Mouse (Mus musculus): ENCODE results near the gene Tcerg1l. TPM values are rescaled to one million over a fixed set of nuclear protein-coding genes. Genes with fewer than 3 reads are reported as not detected.

Gene Tcerg1l
- polyA plus RNA-seq, 2 experiments, result 0.01 TPM; not detected in 1

GRCm38 (mm10) chr7:138367570-138367969 lies 30.0 kb downstream of the Tcerg1l start:
- no peak overlapping the region for H3K4me3 ChIP-seq (ENCODE audit: insufficient read depth in 1 of 2, low read depth in 2 of 2, low read length in 2 of 2)
- no peak overlapping the region for H3K9ac ChIP-seq (replicated peaks)
- no peak for ATAC-seq (ENCODE audit: insufficient read depth)
- no peak overlapping the region for H3K4me2 ChIP-seq (ENCODE audit: low read depth)
- no peaks in the 10 kb centered on the region for H3K9me3 ChIP-seq (ENCODE audit: control insufficient read depth, low read length)
- DNase-seq (ENCODE audit: low read depth in 3 of 3, low spot score in 3 of 3), result no peak
- 72% methylated on average over 7 of the region's 7 CpGs for WGBS (ENCODE audit: insufficient replicate concordance)
- H3K27me3 ChIP-seq (ENCODE audit: control insufficient read depth, insufficient read depth, low read length), result no peaks in the 10 kb centered on the region
- no peaks in the 10 kb centered on the region for H3K4me1 ChIP-seq (replicated peaks; ENCODE audit: control insufficient read depth in 2 of 2, insufficient read depth in 2 of 2, low read length in 1 of 2)
- no peaks in the 10 kb centered on the region for H3K36me3 ChIP-seq (replicated peaks; ENCODE audit: control insufficient read depth, insufficient read depth, low read depth)
- H3K27ac ChIP-seq, result no peak overlapping the region
- no peak for TF ChIP-seq EP300 (IDR thresholded peaks at IDR 0.05; ENCODE audit: low read depth)
- TF ChIP-seq CTCF (IDR thresholded peaks at IDR 0.05; ENCODE audit: low read depth), result no peak

- H3K4me2 ChIP-seq (ENCODE audit: low read depth), result no peak overlapping the region
- no peak overlapping the region for H3K4me3 ChIP-seq (ENCODE audit: insufficient read depth in 1 of 2, low read depth in 2 of 2, low read length in 2 of 2)
- DNase-seq (ENCODE audit: low read depth in 3 of 3, low spot score in 3 of 3) (no peak), ATAC-seq (ENCODE audit: insufficient read depth) (no peak)
- no peak overlapping the region for H3K27ac ChIP-seq
- TF ChIP-seq CTCF (IDR thresholded peaks at IDR 0.05; ENCODE audit: low read depth) (no peak), EP300 (IDR thresholded peaks at IDR 0.05; ENCODE audit: low read depth) (no peak)
- no peaks in the 10 kb centered on the region for H3K4me1 ChIP-seq (replicated peaks; ENCODE audit: control insufficient read depth in 2 of 2, insufficient read depth in 2 of 2, low read length in 1 of 2)
- H3K36me3 ChIP-seq (replicated peaks; ENCODE audit: control insufficient read depth, insufficient read depth, low read depth), result no peaks in the 10 kb centered on the region
- WGBS (ENCODE audit: insufficient replicate concordance), result 23% methylated on average over 8 of the region's 8 CpGs
- H3K9me3 ChIP-seq (ENCODE audit: control insufficient read depth, low read length), result no peaks in the 10 kb centered on the region
- no peak overlapping the region for H3K9ac ChIP-seq (replicated peaks)
- no peaks in the 10 kb centered on the region for H3K27me3 ChIP-seq (ENCODE audit: control insufficient read depth, insufficient read depth, low read length)
These were observed 32.0 kb downstream of the Tcerg1l start for GRCm38 (mm10) chr7:138365519-138365918.

- H3K27ac ChIP-seq, result no peak overlapping the region
- H3K4me1 ChIP-seq (replicated peaks; ENCODE audit: control insufficient read depth in 2 of 2, insufficient read depth in 2 of 2, low read length in 1 of 2), result no peaks in the 10 kb centered on the region
- no peak overlapping the region for H3K4me2 ChIP-seq (ENCODE audit: low read depth)
- TF ChIP-seq CTCF (IDR thresholded peaks at IDR 0.05; ENCODE audit: low read depth) (no peak), EP300 (IDR thresholded peaks at IDR 0.05; ENCODE audit: low read depth) (no peak)
- no peak overlapping the region for H3K4me3 ChIP-seq (ENCODE audit: insufficient read depth in 1 of 2, low read depth in 2 of 2, low read length in 2 of 2)
- DNase-seq (ENCODE audit: low read depth in 3 of 3, low spot score in 3 of 3) (no peak), ATAC-seq (ENCODE audit: insufficient read depth) (no peak)
- no peaks in the 10 kb centered on the region for H3K36me3 ChIP-seq (replicated peaks; ENCODE audit: control insufficient read depth, insufficient read depth, low read depth)
- H3K9ac ChIP-seq (replicated peaks), result no peak overlapping the region
- WGBS (ENCODE audit: insufficient replicate concordance), result 56% methylated on average over 8 of the region's 8 CpGs
- H3K9me3 ChIP-seq (ENCODE audit: control insufficient read depth, low read length), result no peaks in the 10 kb centered on the region
- H3K27me3 ChIP-seq (ENCODE audit: control insufficient read depth, insufficient read depth, low read length), result no peaks in the 10 kb centered on the region
These were observed 40.1 kb downstream of the Tcerg1l start for GRCm38 (mm10) chr7:138357475-138357874.

- Histone ChIP-seq H3K9me3 (ENCODE audit: control insufficient read depth, low read length) (no peaks in the 10 kb centered on the region), H3K4me1 (replicated peaks; ENCODE audit: control insufficient read depth in 2 of 2, insufficient read depth in 2 of 2, low read length in 1 of 2) (no peaks in the 10 kb centered on the region), H3K9ac (replicated peaks) (no peak overlapping the region), H3K27ac (no peak overlapping the region), H3K4me2 (ENCODE audit: low read depth) (no peak overlapping the region), H3K4me3 (ENCODE audit: insufficient read depth in 1 of 2, low read depth in 2 of 2, low read length in 2 of 2) (no peak overlapping the region), H3K36me3 (replicated peaks; ENCODE audit: control insufficient read depth, insufficient read depth, low read depth) (no peaks in the 10 kb centered on the region), H3K27me3 (ENCODE audit: control insufficient read depth, insufficient read depth, low read length) (no peaks in the 10 kb centered on the region)
- ATAC-seq (ENCODE audit: insufficient read depth), result no peak
- DNase-seq (ENCODE audit: low read depth in 3 of 3, low spot score in 3 of 3), result no peak
- TF ChIP-seq EP300 (IDR thresholded peaks at IDR 0.05; ENCODE audit: low read depth) (no peak), CTCF (IDR thresholded peaks at IDR 0.05; ENCODE audit: low read depth) (no peak)
- 20% methylated on average over 2 of the region's 2 CpGs for WGBS (ENCODE audit: insufficient replicate concordance)
These were observed 40.7 kb downstream of the Tcerg1l start for GRCm38 (mm10) chr7:138356655-138357449.

- no peaks in the 10 kb centered on the region for H3K36me3 ChIP-seq (replicated peaks; ENCODE audit: control insufficient read depth, insufficient read depth, low read depth)
- H3K4me2 ChIP-seq (ENCODE audit: low read depth), result no peak overlapping the region
- DNase-seq (ENCODE audit: low read depth in 3 of 3, low spot score in 3 of 3) (no peak), ATAC-seq (ENCODE audit: insufficient read depth) (no peak)
- H3K4me3 ChIP-seq (ENCODE audit: insufficient read depth in 1 of 2, low read depth in 2 of 2, low read length in 2 of 2), result no peak overlapping the region
- TF ChIP-seq CTCF (IDR thresholded peaks at IDR 0.05; ENCODE audit: low read depth) (no peak), EP300 (IDR thresholded peaks at IDR 0.05; ENCODE audit: low read depth) (no peak)
- no peaks in the 10 kb centered on the region for H3K27me3 ChIP-seq (ENCODE audit: control insufficient read depth, insufficient read depth, low read length)
- H3K9ac ChIP-seq (replicated peaks), result no peak overlapping the region
- no peaks in the 10 kb centered on the region for H3K9me3 ChIP-seq (ENCODE audit: control insufficient read depth, low read length)
- no peak overlapping the region for H3K27ac ChIP-seq
- 48% methylated on average over 6 of the region's 6 CpGs for WGBS (ENCODE audit: insufficient replicate concordance)
- H3K4me1 ChIP-seq (replicated peaks; ENCODE audit: control insufficient read depth in 2 of 2, insufficient read depth in 2 of 2, low read length in 1 of 2), result no peaks in the 10 kb centered on the region
These were observed 52.1 kb downstream of the Tcerg1l start for GRCm38 (mm10) chr7:138345451-138345850.

Data from liver, embryonic 14.5 days (tissue).